Mouse (Mus musculus): ENCODE results near the gene D10Jhu81e. TPM values are rescaled to one million over a fixed set of nuclear protein-coding genes. Genes with fewer than 3 reads are reported as not detected.

The D10Jhu81e gene
- polyA plus RNA-seq, 1 experiment = 73.6 TPM

GRCm38 (mm10) chr10:78164786-78165185, 4.8 kb downstream of the D10Jhu81e start:
- TF ChIP-seq USF1 (IDR thresholded peaks at IDR 0.05; ENCODE audit: low read depth) (no peak), SRF (IDR thresholded peaks at IDR 0.05; ENCODE audit: control insufficient read depth, insufficient read length, low read depth) (no peak), POLR2A (IDR thresholded peaks at IDR 0.05; ENCODE audit: insufficient read length, low read depth) (no peak), CEBPB (IDR thresholded peaks at IDR 0.05; ENCODE audit: insufficient read depth, poor library complexity, severe bottlenecking) (no peak), MYOG (IDR thresholded peaks at IDR 0.05; ENCODE audit: control insufficient read depth in 1 of 3, insufficient read depth in 1 of 3, insufficient read length in 2 of 3, low read depth in 2 of 3) (no peak), MYOD1 (IDR thresholded peaks at IDR 0.05; ENCODE audit: control insufficient read depth in 1 of 3, insufficient read length in 2 of 3, low read depth in 2 of 3) (no peak), POLR2AphosphoS2 (IDR thresholded peaks at IDR 0.05; ENCODE audit: insufficient read length, low read depth) (no peak), MAX (IDR thresholded peaks at IDR 0.05; ENCODE audit: low read depth) (no peak), TCF3 (IDR thresholded peaks at IDR 0.05; ENCODE audit: insufficient read length, low read depth) (no peak), E2F4 (IDR thresholded peaks at IDR 0.05; ENCODE audit: insufficient read depth) (no peak), REST (IDR thresholded peaks at IDR 0.05; ENCODE audit: insufficient read depth, insufficient read length) (no peak), TCF12 (IDR thresholded peaks at IDR 0.05; ENCODE audit: insufficient read depth, poor library complexity, severe bottlenecking) (no peak)
- no peak overlapping the region for H3K4me3 ChIP-seq

GRCm38 (mm10) chr10:78163923-78164322, 5.7 kb downstream of the D10Jhu81e start:
- Histone ChIP-seq H3K4me2 (ENCODE audit: low read depth) (no peak overlapping the region), H3K4me3 (no peak overlapping the region), H3K79me2 (ENCODE audit: control insufficient read depth, insufficient read depth) (no peaks in the 10 kb centered on the region), H3K27me3 (ENCODE audit: control insufficient read depth, insufficient read depth, insufficient read length) (no peaks in the 10 kb centered on the region), H3K36me3 (ENCODE audit: control insufficient read depth, insufficient read depth) (peaks cover 13% of the 10 kb centered on the region), H3ac (ENCODE audit: control insufficient read depth, insufficient read length) (no peak overlapping the region)
- TF ChIP-seq USF1 (IDR thresholded peaks at IDR 0.05; ENCODE audit: low read depth) (no peak), SRF (IDR thresholded peaks at IDR 0.05; ENCODE audit: control insufficient read depth, insufficient read length, low read depth) (no peak), POLR2AphosphoS2 (IDR thresholded peaks at IDR 0.05; ENCODE audit: insufficient read length, low read depth) (no peak), CEBPB (IDR thresholded peaks at IDR 0.05; ENCODE audit: insufficient read depth, poor library complexity, severe bottlenecking) (no peak), MAX (IDR thresholded peaks at IDR 0.05; ENCODE audit: low read depth) (no peak)

More at GRCm38 (mm10) chr10:78164786-78165185, 4.8 kb downstream of the D10Jhu81e start:
- H3K36me3 ChIP-seq (ENCODE audit: control insufficient read depth, insufficient read depth) = peaks cover 13% of the 10 kb centered on the region
- no peaks in the 10 kb centered on the region for H3K27me3 ChIP-seq (ENCODE audit: control insufficient read depth, insufficient read depth, insufficient read length)
- H3K79me2 ChIP-seq (ENCODE audit: control insufficient read depth, insufficient read depth) = no peaks in the 10 kb centered on the region
- H3K4me2 ChIP-seq (ENCODE audit: low read depth) = no peak overlapping the region
- H3ac ChIP-seq (ENCODE audit: control insufficient read depth, insufficient read length) = no peak overlapping the region

- TF ChIP-seq MYOG (IDR thresholded peaks at IDR 0.05; ENCODE audit: control insufficient read depth in 1 of 3, insufficient read depth in 1 of 3, insufficient read length in 2 of 3, low read depth in 2 of 3) (no peak), MYOD1 (IDR thresholded peaks at IDR 0.05; ENCODE audit: control insufficient read depth in 1 of 3, insufficient read length in 2 of 3, low read depth in 2 of 3) (no peak), MAX (IDR thresholded peaks at IDR 0.05; ENCODE audit: low read depth) (no peak), TCF12 (IDR thresholded peaks at IDR 0.05; ENCODE audit: insufficient read depth, poor library complexity, severe bottlenecking) (no peak), CEBPB (IDR thresholded peaks at IDR 0.05; ENCODE audit: insufficient read depth, poor library complexity, severe bottlenecking) (no peak), SRF (IDR thresholded peaks at IDR 0.05; ENCODE audit: control insufficient read depth, insufficient read length, low read depth) (no peak), E2F4 (IDR thresholded peaks at IDR 0.05; ENCODE audit: insufficient read depth) (no peak), POLR2A (IDR thresholded peaks at IDR 0.05; ENCODE audit: insufficient read length, low read depth) (no peak), REST (IDR thresholded peaks at IDR 0.05; ENCODE audit: insufficient read depth, insufficient read length) (no peak), POLR2AphosphoS2 (IDR thresholded peaks at IDR 0.05; ENCODE audit: insufficient read length, low read depth) (no peak), TCF3 (IDR thresholded peaks at IDR 0.05; ENCODE audit: insufficient read length, low read depth) (no peak), USF1 (IDR thresholded peaks at IDR 0.05; ENCODE audit: low read depth) (no peak)
- Histone ChIP-seq H3K27me3 (ENCODE audit: control insufficient read depth, insufficient read depth, insufficient read length) (no peaks in the 10 kb centered on the region), H3K4me3 (no peak overlapping the region), H3K36me3 (ENCODE audit: control insufficient read depth, insufficient read depth) (peaks cover 13% of the 10 kb centered on the region), H3K4me2 (ENCODE audit: low read depth) (no peak overlapping the region), H3K79me2 (ENCODE audit: control insufficient read depth, insufficient read depth) (no peaks in the 10 kb centered on the region), H3ac (ENCODE audit: control insufficient read depth, insufficient read length) (no peak overlapping the region)
Observed at GRCm38 (mm10) chr10:78163241-78163640, 6.3 kb downstream of the D10Jhu81e start.

GRCm38 (mm10) chr10:78162646-78163045, 6.9 kb downstream of the D10Jhu81e start:
- H3K36me3 ChIP-seq (ENCODE audit: control insufficient read depth, insufficient read depth) = peaks cover 13% of the 10 kb centered on the region
- H3K27me3 ChIP-seq (ENCODE audit: control insufficient read depth, insufficient read depth, insufficient read length) = no peaks in the 10 kb centered on the region
- no peak overlapping the region for H3ac ChIP-seq (ENCODE audit: control insufficient read depth, insufficient read length)
- H3K4me2 ChIP-seq (ENCODE audit: low read depth) = no peak overlapping the region
- H3K79me2 ChIP-seq (ENCODE audit: control insufficient read depth, insufficient read depth) = no peaks in the 10 kb centered on the region
- TF ChIP-seq MYOD1 (IDR thresholded peaks at IDR 0.05; ENCODE audit: control insufficient read depth in 1 of 3, insufficient read length in 2 of 3, low read depth in 2 of 3) (no peak), TCF3 (IDR thresholded peaks at IDR 0.05; ENCODE audit: insufficient read length, low read depth) (no peak), MAX (IDR thresholded peaks at IDR 0.05; ENCODE audit: low read depth) (no peak)
- no peak overlapping the region for H3K4me3 ChIP-seq

GRCm38 (mm10) chr10:78161096-78161495, 8.5 kb downstream of the D10Jhu81e start:
- H3K36me3 ChIP-seq (ENCODE audit: control insufficient read depth, insufficient read depth) = peaks cover 4% of the 10 kb centered on the region
- no peak for TF ChIP-seq USF1 (IDR thresholded peaks at IDR 0.05; ENCODE audit: low read depth)
- no peak for TF ChIP-seq POLR2AphosphoS2 (IDR thresholded peaks at IDR 0.05; ENCODE audit: insufficient read length, low read depth)
- TF ChIP-seq MYOG (IDR thresholded peaks at IDR 0.05; ENCODE audit: control insufficient read depth in 1 of 3, insufficient read depth in 1 of 3, insufficient read length in 2 of 3, low read depth in 2 of 3) = no peak
- TF ChIP-seq REST (IDR thresholded peaks at IDR 0.05; ENCODE audit: insufficient read depth, insufficient read length) = no peak
- TF ChIP-seq MAX (IDR thresholded peaks at IDR 0.05; ENCODE audit: low read depth) = no peak
- no peak for TF ChIP-seq CEBPB (IDR thresholded peaks at IDR 0.05; ENCODE audit: insufficient read depth, poor library complexity, severe bottlenecking)
- TF ChIP-seq SRF (IDR thresholded peaks at IDR 0.05; ENCODE audit: control insufficient read depth, insufficient read length, low read depth) = no peak

More at GRCm38 (mm10) chr10:78161096-78161495, 8.5 kb downstream of the D10Jhu81e start:
- H3K27me3 ChIP-seq (ENCODE audit: control insufficient read depth, insufficient read depth, insufficient read length) = no peaks in the 10 kb centered on the region
- no peak overlapping the region for H3ac ChIP-seq (ENCODE audit: control insufficient read depth, insufficient read length)
- no peaks in the 10 kb centered on the region for H3K79me2 ChIP-seq (ENCODE audit: control insufficient read depth, insufficient read depth)
- no peak overlapping the region for H3K4me2 ChIP-seq (ENCODE audit: low read depth)
- H3K4me3 ChIP-seq = no peak overlapping the region
